Mouse (Mus musculus) cortical plate, adult 2 months (tissue): ENCODE results near the gene Tbx3.
A peak's percentile ranks its signal among the peaks of the same experiment; 100 is the strongest.

Source experiments
- CTCF ChIP-seq: fragments of 200-500 bp; IDR thresholded peaks from 2 replicates; pipeline ENCODE4 v1.5.1; 2011; ENCODE audit warnings: mild to moderate bottlenecking, control low read depth, low read length; ENCODE audit not compliant: insufficient read depth; ENCODE audit errors: extremely low read depth
- POLR2A ChIP-seq: fragments of 200-500 bp; IDR thresholded peaks from 2 replicates; pipeline ENCODE4 v1.6.1; 2011; ENCODE audit warnings: mild to moderate bottlenecking, low read length, control low read depth; ENCODE audit not compliant: insufficient read depth; ENCODE audit errors: extremely low read depth

DNA sequence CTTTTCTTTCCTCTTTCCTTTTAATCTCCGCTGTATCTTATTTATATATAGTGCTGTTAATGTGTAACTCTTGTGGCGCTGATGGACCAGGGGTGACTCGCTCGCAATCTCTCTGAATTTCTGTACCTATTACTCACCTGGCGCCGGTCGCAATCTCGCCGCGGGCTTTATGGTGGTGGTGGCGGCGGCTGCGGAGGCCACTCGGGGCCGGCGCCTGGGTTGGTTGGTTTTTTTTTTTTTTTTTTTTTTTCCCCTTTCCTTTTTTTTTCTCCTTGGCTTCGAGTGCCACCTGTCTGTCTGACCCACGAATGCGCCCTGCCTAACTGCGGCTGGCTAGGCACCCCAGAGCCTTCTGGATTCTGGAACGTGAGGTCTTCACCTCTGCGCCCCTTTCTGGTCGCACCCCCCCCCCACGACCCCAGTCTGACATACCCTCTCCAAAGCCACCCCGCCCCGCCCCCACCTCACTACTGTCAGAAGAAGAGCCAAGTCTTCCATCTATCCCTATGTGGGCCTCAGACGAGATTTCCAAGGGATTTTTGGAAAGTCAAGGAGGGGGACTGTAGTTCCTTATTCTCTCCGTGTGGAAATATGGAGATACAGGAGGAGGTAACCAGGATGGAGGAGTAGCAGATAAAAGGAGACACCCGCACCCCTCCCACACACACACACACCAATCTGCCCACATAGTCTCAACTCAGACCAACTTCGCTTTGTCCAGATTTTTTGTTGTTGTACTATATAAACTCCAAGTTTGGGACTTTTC is 15.9 kb downstream of the Tbx3 start:
- TF ChIP-seq CTCF (peak; percentile 30; the same call in 1 of the 2 replicates), POLR2A (no peak)
